Mouse (Mus musculus) layer of hippocampus, adult 9-10 months (tissue): ENCODE results near the gene Tango6.
A peak's percentile ranks its signal among the peaks of the same experiment; 100 is the strongest.
"Not testable (repeated sequence)": the region's sequence is repeated elsewhere in the genome, so short reads cannot be mapped to it uniquely, and the experiment has no call there.

Source experiments
- DNase-seq: peaks from one replicate; pipeline ENCODE4 v3.0.0; 2022; ENCODE audit warnings: low spot score

The Tango6 gene

GRCm38 (mm10) chr8:106880121-106880707 lies 197.3 kb downstream of the Tango6 start:
- no peak for DNase-seq

- DNase-seq, result not testable (repeated sequence)
These were observed 201.2 kb downstream of the Tango6 start for GRCm38 (mm10) chr8:106884094-106884493.

DNA sequence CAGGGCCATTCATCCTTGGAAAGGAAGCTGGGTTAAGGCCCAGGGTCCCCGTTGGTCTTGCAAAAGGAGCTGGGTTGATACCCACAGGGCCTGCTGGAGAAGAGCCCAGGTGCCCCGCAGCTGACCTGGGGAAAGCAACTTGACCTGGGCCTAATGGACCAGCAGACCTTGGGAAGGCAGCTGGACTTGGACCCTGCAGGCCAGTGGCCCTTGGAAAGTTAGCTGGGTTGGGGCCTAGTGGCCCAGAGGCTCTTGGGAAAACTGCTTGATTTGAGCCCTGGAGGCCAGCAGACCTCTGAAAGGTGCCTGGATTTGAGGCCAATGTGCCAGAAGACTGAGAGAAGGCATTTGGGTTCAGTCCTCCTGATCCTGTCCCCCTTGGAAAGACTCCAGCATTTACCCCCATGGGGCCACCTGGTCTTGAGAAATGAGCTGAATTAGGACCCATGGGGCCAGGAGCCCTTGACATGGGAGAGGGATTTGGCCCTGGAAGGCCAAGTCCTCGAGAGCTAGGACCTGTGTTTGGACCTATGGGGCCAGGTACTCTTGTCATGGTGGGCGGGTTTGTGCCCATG lies 202.0 kb downstream of the Tango6 start:
- DNase-seq, result not testable (repeated sequence)

GRCm38 (mm10) chr8:106887336-106888189 lies 204.7 kb downstream of the Tango6 start:
- peak; percentile 68 for DNase-seq

- DNase-seq, result no peak
These were observed 205.9 kb downstream of the Tango6 start for GRCm38 (mm10) chr8:106888803-106889202.

DNA sequence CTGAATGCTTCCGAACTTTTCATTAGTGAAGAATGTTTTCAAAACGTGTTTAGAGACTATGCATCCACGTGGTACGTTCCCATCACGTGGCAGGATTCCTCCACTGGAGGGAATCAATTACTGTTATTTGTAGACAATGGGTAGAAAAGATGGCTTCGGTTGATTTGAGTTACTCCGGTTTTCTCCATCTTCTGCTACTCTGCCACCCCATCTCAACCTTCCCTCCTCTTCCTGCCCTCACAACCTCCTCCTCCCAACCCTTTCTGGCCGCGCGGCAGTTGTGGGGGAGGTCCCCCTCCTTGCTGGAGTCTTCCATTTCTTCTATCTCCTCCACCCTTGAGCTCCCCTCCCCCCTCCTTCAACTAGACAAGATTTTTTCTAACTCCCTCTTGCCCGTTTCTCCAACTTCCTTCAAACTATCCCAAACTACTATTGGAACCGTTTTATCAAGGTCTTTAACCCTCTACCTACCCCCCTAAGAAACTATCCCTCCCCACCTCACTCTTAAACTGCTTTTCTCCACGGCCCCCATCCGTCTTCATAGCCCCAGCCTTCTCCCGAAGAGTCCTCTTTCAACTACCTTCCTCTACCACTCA lies 209.4 kb downstream of the Tango6 start:
- DNase-seq, result no peak

GRCm38 (mm10) chr8:106892806-106893451 lies 210.1 kb downstream of the Tango6 start:
- no peak for DNase-seq

- DNase-seq, result no peak
These were observed 210.8 kb downstream of the Tango6 start, which contains the start of gene Utp4 for GRCm38 (mm10) chr8:106893481-106894156. Gene Utp4, plus strand, starts transcription at chr8:106893636.

GRCm38 (mm10) chr8:106899473-106899872 lies 216.6 kb downstream of the Tango6 start:
- no peak for DNase-seq
